Comparison of ENCODE assay signal across 14 mouse cellular contexts in genomic region chr11:45058658-45059057, GRCm38 (mm10).
"Had no signal": no experiment of that assay in that cellular context is flagged by ENCODE, and none has a peak within 500 bp of the region (broad histone marks: within the 10 kb centered on the region; RNA-seq: fewer than 3 reads in every experiment).

No protein-coding gene starts in this region.

- DNase-seq: forebrain, postnatal 0 days; gastrocnemius, postnatal 14 days; gastrocnemius, postnatal 36 days; heart, adult 11 months; heart, adult 2 months; heart, postnatal 14 days; heart, postnatal 36 days; kidney, adult 11 months; kidney, adult 2 months; kidney, adult 9 months; kidney, postnatal 14 days; kidney, postnatal 36 days; layer of hippocampus, postnatal 36 days; left cerebral cortex, postnatal 4 days had no signal
